Mouse (Mus musculus): ENCODE results near the gene Lsamp. TPM values are rescaled to one million over a fixed set of nuclear protein-coding genes. Genes with fewer than 3 reads are reported as not detected.

Gene Lsamp
- polyA plus RNA-seq, 1 experiment from 2014 or later, result 0.25 TPM

DNA sequence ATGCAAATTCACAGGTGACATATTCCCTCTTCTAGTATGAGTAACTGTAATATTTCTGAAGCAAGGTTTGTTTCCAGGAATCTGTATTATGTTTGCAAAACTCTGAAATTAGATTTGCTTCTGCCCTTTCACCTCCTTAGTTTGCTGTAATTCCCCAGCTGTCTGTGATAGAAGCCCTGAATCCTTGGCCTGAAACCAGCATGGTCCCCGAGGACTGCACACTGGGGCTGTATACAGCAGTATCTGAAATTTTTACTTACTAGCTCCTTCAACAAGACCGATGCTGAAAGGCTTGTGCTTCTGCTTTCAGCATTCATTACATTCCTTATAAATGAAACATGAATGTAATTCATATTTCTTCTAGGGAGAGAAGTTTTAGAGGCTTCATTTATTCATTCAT is 91.4 kb downstream of the Lsamp start:
- 53% methylated on average over 2 of the region's 2 CpGs for WGBS (ENCODE audit: insufficient replicate concordance)
- H3K4me2 ChIP-seq, result no peak overlapping the region
- H3K9me3 ChIP-seq (replicated peaks), result no peaks in the 10 kb centered on the region
- H3K27me3 ChIP-seq (replicated peaks), result no peaks in the 10 kb centered on the region
- H3K9ac ChIP-seq, result no peak overlapping the region
- H3K4me1 ChIP-seq, result no peaks in the 10 kb centered on the region
- no peak overlapping the region for H3K4me3 ChIP-seq
- H3K36me3 ChIP-seq, result no peaks in the 10 kb centered on the region
- no peak overlapping the region for H3K27ac ChIP-seq
- no peak for ATAC-seq

DNA sequence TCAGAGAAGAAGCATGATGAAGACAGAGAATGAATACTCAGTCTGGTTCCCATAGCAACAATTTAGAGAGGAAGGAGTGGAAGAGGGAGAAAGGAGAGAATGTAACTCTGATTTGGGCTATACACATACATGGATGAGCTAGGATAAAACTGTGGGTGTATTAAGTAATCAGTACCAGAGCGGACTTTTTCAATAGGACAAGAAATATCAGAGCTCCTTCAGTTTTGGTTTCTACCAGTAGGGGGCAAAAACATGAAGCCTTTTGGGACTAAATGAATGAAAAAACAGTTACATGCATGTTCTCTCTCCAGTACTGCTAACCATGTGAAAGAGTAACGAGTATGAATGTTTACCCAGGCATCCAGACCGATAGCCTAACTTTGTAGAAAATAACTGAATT is 96.1 kb downstream of the Lsamp start:
- ATAC-seq, result no peak
- Histone ChIP-seq H3K36me3 (no peaks in the 10 kb centered on the region), H3K9me3 (replicated peaks) (no peaks in the 10 kb centered on the region), H3K4me2 (no peak overlapping the region), H3K4me1 (no peaks in the 10 kb centered on the region), H3K9ac (no peak overlapping the region), H3K27ac (no peak overlapping the region), H3K27me3 (replicated peaks) (no peaks in the 10 kb centered on the region), H3K4me3 (no peak overlapping the region)
- 62% methylated on average over 3 of the region's 3 CpGs for WGBS (ENCODE audit: insufficient replicate concordance)

DNA sequence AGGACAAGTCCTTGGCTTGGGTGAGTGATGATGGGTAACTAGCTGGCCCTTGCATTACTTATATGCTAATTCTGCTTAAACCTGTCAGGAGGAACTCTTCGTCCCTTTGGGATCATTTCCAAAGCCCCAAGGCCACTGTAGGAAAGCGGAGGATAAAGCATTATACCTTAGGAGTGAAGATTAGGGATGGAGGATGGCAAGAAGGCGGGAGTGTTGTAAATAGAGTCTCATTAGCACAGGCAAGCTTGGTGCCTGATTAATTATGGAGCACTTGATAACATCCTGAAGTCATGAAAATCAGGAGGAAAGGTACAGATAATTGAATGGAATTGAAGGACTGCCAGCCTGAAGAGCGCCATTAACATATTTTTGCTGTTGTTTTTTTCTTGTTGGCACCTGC is 120.2 kb downstream of the Lsamp start:
- H3K4me3 ChIP-seq, result no peak overlapping the region
- H3K9me3 ChIP-seq (replicated peaks), result no peaks in the 10 kb centered on the region
- H3K27me3 ChIP-seq (replicated peaks), result no peaks in the 10 kb centered on the region
- 37% methylated on average over 4 of the region's 4 CpGs for WGBS (ENCODE audit: insufficient replicate concordance)
- H3K36me3 ChIP-seq, result no peaks in the 10 kb centered on the region
- no peak overlapping the region for H3K4me2 ChIP-seq
- H3K9ac ChIP-seq, result no peak overlapping the region
- H3K27ac ChIP-seq, result no peak overlapping the region
- ATAC-seq, result no peak
- no peaks in the 10 kb centered on the region for H3K4me1 ChIP-seq

DNA sequence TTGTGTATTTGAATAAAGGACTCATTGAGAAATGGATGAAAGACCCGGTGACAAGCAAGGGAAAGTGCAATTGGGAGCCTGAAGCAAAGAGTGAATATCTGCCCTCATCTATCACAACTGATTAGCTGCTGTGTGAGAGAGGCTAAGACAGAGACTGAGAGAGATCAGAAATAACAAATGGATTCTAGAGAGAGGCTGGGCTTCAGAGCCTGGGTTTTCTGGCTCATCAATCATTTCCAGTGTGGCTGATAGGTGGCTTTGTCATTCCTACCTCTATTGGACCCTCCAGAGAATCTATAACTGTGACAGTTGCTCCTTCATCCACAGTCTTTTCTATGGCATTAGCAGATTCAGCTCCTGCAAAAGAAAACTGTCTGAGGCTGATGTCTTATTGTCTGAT is 198.8 kb downstream of the Lsamp start:
- Histone ChIP-seq H3K4me3 (no peak overlapping the region), H3K4me1 (no peaks in the 10 kb centered on the region), H3K27ac (no peak overlapping the region), H3K9me3 (replicated peaks) (no peaks in the 10 kb centered on the region; the same call in 1 of the 2 replicates), H3K9ac (no peak overlapping the region), H3K27me3 (replicated peaks) (no peaks in the 10 kb centered on the region), H3K36me3 (no peaks in the 10 kb centered on the region), H3K4me2 (no peak overlapping the region)
- ATAC-seq, result no peak
- 80% methylated on average over 1 of the region's 1 CpGs for WGBS (ENCODE audit: insufficient replicate concordance)

DNA sequence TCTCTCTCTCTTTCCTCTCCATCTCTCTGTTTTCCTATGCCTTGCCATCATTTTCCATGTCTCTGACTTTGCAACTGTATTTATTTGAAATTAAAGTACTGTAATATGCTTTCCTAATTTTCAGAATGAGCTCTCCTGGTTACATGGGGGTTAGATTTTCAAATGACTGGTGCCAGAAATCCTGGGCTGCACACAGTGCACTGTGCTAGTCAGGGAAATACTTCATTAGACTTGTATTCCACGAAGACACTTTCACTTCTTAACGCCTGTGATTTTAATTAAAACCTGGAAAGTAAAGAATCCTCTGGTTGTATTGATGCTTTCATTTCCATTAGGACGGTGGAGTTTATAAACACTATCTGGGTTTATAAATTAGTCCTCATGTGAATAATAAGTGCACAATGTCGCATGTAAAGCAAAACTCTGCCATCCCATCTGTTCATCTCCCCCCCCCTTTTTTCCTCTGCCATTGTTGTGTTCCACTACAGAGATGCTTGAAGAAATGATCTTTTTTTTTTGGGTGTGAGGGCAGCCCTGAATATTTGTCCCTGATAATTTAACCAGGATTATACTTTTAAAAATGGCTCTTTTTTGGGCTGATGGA is 203.9 kb downstream of the Lsamp start:
- Histone ChIP-seq H3K27me3 (replicated peaks) (no peaks in the 10 kb centered on the region), H3K9ac (no peak overlapping the region), H3K27ac (no peak overlapping the region), H3K4me1 (no peaks in the 10 kb centered on the region), H3K9me3 (replicated peaks) (no peaks in the 10 kb centered on the region; the same call in 1 of the 2 replicates), H3K4me3 (no peak overlapping the region), H3K36me3 (no peaks in the 10 kb centered on the region), H3K4me2 (no peak overlapping the region)
- WGBS (ENCODE audit: insufficient replicate concordance), result 61% methylated on average over 4 of the region's 4 CpGs
- ATAC-seq, result no peak

DNA sequence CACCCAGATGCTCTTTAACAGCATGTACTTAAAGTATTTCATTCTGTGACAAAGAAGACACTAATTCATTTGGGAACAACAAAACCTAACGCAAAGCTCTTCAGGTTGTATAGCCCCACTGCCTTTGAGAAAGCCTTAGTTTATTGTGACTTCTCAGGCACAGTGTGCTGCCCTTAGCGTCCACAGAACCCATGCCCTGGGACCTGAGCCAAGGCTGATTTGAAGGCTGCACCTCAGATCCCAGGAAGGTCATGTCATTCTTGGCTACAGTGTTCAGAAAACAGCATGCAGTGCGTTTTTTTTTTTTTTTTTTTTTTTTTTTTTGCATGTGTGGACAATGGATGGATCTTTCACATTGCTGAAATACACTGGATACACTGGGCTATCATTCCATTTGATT is 210.2 kb downstream of the Lsamp start:
- H3K4me3 ChIP-seq, result no peak overlapping the region
- WGBS (ENCODE audit: insufficient replicate concordance), result 45% methylated on average over 3 of the region's 3 CpGs
- no peak for ATAC-seq
- H3K9me3 ChIP-seq (replicated peaks), result no peaks in the 10 kb centered on the region
- H3K4me2 ChIP-seq, result no peak overlapping the region
- no peaks in the 10 kb centered on the region for H3K4me1 ChIP-seq
- H3K9ac ChIP-seq, result no peak overlapping the region
- no peaks in the 10 kb centered on the region for H3K27me3 ChIP-seq (replicated peaks)
- no peaks in the 10 kb centered on the region for H3K36me3 ChIP-seq
- no peak overlapping the region for H3K27ac ChIP-seq

DNA sequence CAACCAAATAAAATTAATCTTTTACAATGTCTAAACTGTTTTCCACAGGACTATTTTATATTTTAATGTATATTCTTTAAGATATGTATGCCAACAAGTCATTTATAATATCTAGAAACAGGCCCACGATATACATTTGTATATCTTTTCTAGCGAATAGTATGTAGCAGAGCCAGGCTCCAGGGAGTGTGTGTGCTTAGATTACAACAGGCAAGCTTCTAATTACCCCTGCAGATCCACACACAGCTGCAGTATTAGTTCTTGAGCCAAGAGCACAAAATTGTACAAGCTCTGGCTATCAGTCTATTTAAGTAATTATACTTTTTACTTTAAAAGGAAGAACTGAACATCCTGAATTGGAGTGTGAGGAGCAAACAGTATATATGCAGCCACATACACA is 210.7 kb downstream of the Lsamp start:
- no peak overlapping the region for H3K4me3 ChIP-seq
- no peak overlapping the region for H3K9ac ChIP-seq
- H3K9me3 ChIP-seq (replicated peaks), result no peaks in the 10 kb centered on the region
- H3K4me2 ChIP-seq, result no peak overlapping the region
- H3K27ac ChIP-seq, result no peak overlapping the region
- no peaks in the 10 kb centered on the region for H3K36me3 ChIP-seq
- no peaks in the 10 kb centered on the region for H3K4me1 ChIP-seq
- ATAC-seq, result no peak
- H3K27me3 ChIP-seq (replicated peaks), result no peaks in the 10 kb centered on the region
- 63% methylated on average over 2 of the region's 2 CpGs for WGBS (ENCODE audit: insufficient replicate concordance)

DNA sequence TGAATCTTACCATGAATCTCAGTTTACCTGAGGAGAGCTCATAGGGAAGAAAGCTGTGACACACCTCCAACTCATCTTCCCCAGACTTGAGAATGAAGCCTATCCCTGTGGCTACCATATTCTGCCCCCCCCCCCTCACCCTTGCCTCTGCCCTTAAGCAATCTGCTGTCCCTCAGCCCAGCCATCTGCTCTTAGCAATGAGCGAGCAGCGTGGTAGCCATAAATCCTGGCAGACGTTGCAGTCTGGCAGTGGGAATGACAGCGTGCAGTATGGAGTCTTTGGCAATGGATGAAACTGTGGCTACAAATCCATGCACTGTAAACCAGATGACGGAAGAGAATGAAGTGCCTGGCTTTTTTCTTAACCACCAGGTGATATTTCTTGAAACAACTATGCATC is 244.5 kb downstream of the Lsamp start:
- WGBS (ENCODE audit: insufficient replicate concordance), result 63% methylated on average over 5 of the region's 5 CpGs
- Histone ChIP-seq H3K27me3 (replicated peaks) (no peaks in the 10 kb centered on the region), H3K4me2 (no peak overlapping the region), H3K36me3 (no peaks in the 10 kb centered on the region), H3K9me3 (replicated peaks) (no peaks in the 10 kb centered on the region), H3K4me1 (no peaks in the 10 kb centered on the region), H3K4me3 (no peak overlapping the region), H3K9ac (no peak overlapping the region), H3K27ac (no peak overlapping the region)
- no peak for ATAC-seq

DNA sequence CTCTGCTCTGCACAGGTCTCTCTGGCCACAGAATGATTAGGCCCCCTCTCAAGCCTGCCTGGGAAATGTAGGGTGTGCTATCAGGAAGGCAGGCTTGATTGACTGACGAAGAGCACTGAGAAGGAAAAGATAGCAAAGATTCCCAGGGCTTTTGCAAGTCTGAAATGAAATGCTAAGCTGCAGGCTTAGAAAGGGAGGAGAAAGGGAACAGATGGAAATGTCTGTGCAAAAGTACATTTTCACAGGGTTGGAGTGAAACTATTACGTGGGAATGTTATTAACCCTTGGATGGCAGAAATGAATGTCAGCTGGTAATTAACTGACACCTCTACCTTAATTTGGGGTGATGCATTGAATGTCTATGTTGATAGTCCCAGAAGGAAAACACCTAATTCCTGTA is 248.9 kb downstream of the Lsamp start:
- no peak for ATAC-seq
- WGBS (ENCODE audit: insufficient replicate concordance), result 54% methylated on average over 2 of the region's 2 CpGs
- Histone ChIP-seq H3K9me3 (replicated peaks) (no peaks in the 10 kb centered on the region), H3K4me2 (no peak overlapping the region), H3K27me3 (replicated peaks) (no peaks in the 10 kb centered on the region), H3K4me1 (no peaks in the 10 kb centered on the region), H3K36me3 (no peaks in the 10 kb centered on the region), H3K9ac (no peak overlapping the region), H3K4me3 (no peak overlapping the region), H3K27ac (no peak overlapping the region)

DNA sequence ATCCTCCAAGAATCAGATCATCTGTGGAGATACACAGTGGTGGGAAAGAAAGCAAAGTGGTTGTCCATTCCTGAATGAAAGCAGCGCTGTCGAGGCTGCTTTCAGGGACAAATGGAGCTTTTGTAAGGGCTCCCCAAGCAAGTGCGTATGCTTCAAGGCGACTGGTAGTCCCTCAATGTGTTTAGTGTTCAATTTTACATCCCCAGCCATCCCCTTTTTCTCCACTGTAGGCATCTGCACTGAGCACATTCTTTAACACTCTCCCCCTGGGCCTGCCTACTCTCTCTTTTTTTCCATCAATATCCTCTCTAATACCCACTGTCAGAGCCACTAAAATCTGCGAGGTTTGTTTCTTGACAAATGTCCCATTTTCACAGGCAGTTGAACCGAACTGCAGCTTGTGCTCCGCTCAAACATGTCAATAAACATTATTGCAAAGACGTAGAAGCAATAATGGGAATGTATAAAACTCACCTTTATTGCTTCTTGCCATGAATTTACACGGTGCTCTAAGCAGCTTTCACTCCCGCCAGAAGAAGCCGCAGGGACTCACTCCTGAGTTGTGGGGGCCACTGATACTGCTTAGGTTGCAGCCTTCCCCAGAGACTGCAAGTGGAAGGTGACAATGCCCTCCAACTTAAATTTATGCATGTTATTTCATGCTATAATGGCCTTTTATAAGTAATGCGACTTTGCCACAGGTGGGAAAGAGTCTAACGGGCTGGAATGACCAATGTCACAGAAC is 250.2 kb downstream of the Lsamp start:
- 68% methylated on average over 13 of the region's 13 CpGs for WGBS (ENCODE audit: insufficient replicate concordance)
- Histone ChIP-seq H3K27ac (no peak overlapping the region), H3K4me1 (no peaks in the 10 kb centered on the region), H3K36me3 (no peaks in the 10 kb centered on the region), H3K4me2 (no peak overlapping the region), H3K27me3 (replicated peaks) (no peaks in the 10 kb centered on the region), H3K9ac (no peak overlapping the region), H3K4me3 (no peak overlapping the region), H3K9me3 (replicated peaks) (no peaks in the 10 kb centered on the region)
- ATAC-seq, result no peak

DNA sequence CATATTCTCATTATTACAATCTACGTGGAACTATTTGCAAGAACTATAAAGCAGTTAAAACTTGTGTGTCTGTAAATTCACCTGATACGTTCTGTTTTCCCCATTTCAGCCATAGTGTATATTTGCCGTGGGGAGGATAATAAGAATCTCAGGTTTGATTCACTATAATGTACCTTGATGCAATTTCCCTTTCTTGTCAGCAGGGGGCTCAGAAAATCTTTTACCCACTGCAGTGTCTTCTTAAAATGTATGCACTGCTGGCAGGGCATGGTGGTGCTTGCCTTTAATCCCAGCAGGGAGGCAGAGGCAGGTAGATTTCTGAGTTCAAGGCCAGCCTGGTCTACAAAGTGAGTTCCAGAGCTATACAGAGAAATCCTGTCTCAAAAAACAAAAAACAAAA is 287.7 kb downstream of the Lsamp start:
- ATAC-seq, result no peak
- Histone ChIP-seq H3K27ac (no peak overlapping the region), H3K4me2 (no peak overlapping the region), H3K4me1 (no peaks in the 10 kb centered on the region), H3K27me3 (replicated peaks) (no peaks in the 10 kb centered on the region), H3K4me3 (no peak overlapping the region), H3K9me3 (replicated peaks) (no peaks in the 10 kb centered on the region), H3K9ac (no peak overlapping the region), H3K36me3 (no peaks in the 10 kb centered on the region)
- 59% methylated on average over 3 of the region's 3 CpGs for WGBS (ENCODE audit: insufficient replicate concordance)

DNA sequence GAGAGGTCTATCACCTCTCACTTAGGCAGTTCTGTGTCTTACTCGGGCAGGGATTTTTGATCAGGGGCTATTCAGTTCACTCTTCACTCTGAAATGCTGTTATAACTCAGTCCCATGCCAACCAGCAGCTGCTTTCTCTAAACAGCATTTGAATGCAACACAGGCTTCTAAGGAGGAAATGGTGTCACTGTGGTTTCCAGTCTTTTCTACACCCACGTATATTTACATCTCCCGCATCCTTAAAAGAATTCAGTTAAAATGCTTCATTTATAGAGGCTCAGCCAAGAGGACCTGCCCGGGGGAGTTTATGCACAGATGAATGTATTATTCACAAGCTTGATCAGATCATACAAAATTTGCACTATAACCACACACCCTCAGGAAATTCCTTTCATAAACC is 306.0 kb downstream of the Lsamp start:
- H3K9me3 ChIP-seq (replicated peaks), result no peaks in the 10 kb centered on the region
- no peaks in the 10 kb centered on the region for H3K36me3 ChIP-seq
- 58% methylated on average over 4 of the region's 4 CpGs for WGBS (ENCODE audit: insufficient replicate concordance)
- H3K4me1 ChIP-seq, result no peaks in the 10 kb centered on the region
- no peak overlapping the region for H3K4me2 ChIP-seq
- H3K4me3 ChIP-seq, result no peak overlapping the region
- ATAC-seq, result no peak
- no peak overlapping the region for H3K27ac ChIP-seq
- H3K9ac ChIP-seq, result no peak overlapping the region
- H3K27me3 ChIP-seq (replicated peaks), result no peaks in the 10 kb centered on the region

Measured in liver, embryonic 12.5 days (tissue).